Comparison of ENCODE assay signal across 19 mouse cellular contexts in genomic region chr13:102507226-102507625, GRCm38 (mm10).
DNase-seq lines count a peak whose midpoint lies in the region; ATAC-seq lines count a peak whose summit lies in the region.
"Had no signal": no experiment of that assay in that cellular context is flagged by ENCODE, and none has a peak within 500 bp of the region (broad histone marks: within the 10 kb centered on the region; RNA-seq: fewer than 3 reads in every experiment).

No protein-coding gene starts in this region.

- H3K4me2 ChIP-seq in heart, embryonic 12.5 days: no peak overlapping the region
- H3K4me2 ChIP-seq: embryonic facial prominence, embryonic 13.5 days; forebrain, embryonic 12.5 days; intestine, embryonic 15.5 days; liver, embryonic 11.5 days; neural tube, embryonic 12.5 days had no signal

- no peak overlapping the region for H3K27ac ChIP-seq in heart, embryonic 12.5 days (ENCODE audit: poor library complexity, severe bottlenecking)
- H3K27ac ChIP-seq: embryonic facial prominence, embryonic 13.5 days; forebrain, embryonic 12.5 days; heart, embryonic 10.5 days; hindbrain, embryonic 10.5 days; intestine, embryonic 15.5 days; neural tube, embryonic 12.5 days had no signal

- peak; percentile 68 for DNase-seq in heart, adult 11 months
- DNase-seq in left cerebral cortex, postnatal 25 days (ENCODE audit: low spot score in 2 of 2): peak; percentile 8 to 34
- no peak for DNase-seq in left cerebral cortex, adult 8-10 months (ENCODE audit: low spot score in 2 of 2)
- peak; percentile 17 for DNase-seq in thymus, postnatal 4 days
- DNase-seq in thymus, adult 18-20 months: no peak
- DNase-seq in telencephalon, adult 2 months (ENCODE audit: low read depth, low spot score): peak; percentile 19
- no peak for DNase-seq in adrenal gland, postnatal 10 days
- DNase-seq: cerebellum, postnatal 25 days; kidney, postnatal 4 days; spleen, adult 18-20 months had no signal

- no peaks in the 10 kb centered on the region for H3K4me1 ChIP-seq in heart, embryonic 12.5 days (replicated peaks)
- H3K4me1 ChIP-seq: heart, embryonic 10.5 days; intestine, embryonic 15.5 days; neural tube, embryonic 12.5 days had no signal

- H3K9ac ChIP-seq in heart, embryonic 12.5 days: no peak overlapping the region
- H3K9ac ChIP-seq: embryonic facial prominence, embryonic 13.5 days; forebrain, embryonic 12.5 days; intestine, embryonic 15.5 days; neural tube, embryonic 12.5 days had no signal

- H3K27me3 ChIP-seq in heart, embryonic 12.5 days (replicated peaks): no peaks in the 10 kb centered on the region
- H3K27me3 ChIP-seq: embryonic facial prominence, embryonic 13.5 days; forebrain, embryonic 12.5 days; intestine, embryonic 15.5 days; neural tube, embryonic 12.5 days had no signal

- no peak for ATAC-seq in heart, embryonic 12.5 days (ENCODE audit: insufficient number of reproducible peaks, low FRiP score)
- ATAC-seq: intestine, embryonic 15.5 days; midbrain, embryonic 16.5 days had no signal

- 73% methylated on average over 1 of the region's 1 CpGs for WGBS in heart, embryonic 12.5 days

- no peak overlapping the region for H3K4me3 ChIP-seq in heart, embryonic 12.5 days
- H3K4me3 ChIP-seq: embryonic facial prominence, embryonic 13.5 days; forebrain, embryonic 12.5 days; heart, embryonic 10.5 days; hindbrain, embryonic 10.5 days; intestine, embryonic 15.5 days; neural tube, embryonic 12.5 days had no signal

- H3K36me3 ChIP-seq in heart, embryonic 12.5 days: no peaks in the 10 kb centered on the region
- H3K36me3 ChIP-seq: embryonic facial prominence, embryonic 13.5 days; forebrain, embryonic 12.5 days; heart, embryonic 10.5 days; hindbrain, embryonic 10.5 days; intestine, embryonic 15.5 days; neural tube, embryonic 12.5 days had no signal

- intact Hi-C loops in left cerebral cortex, postnatal 25 days (cut with DNase I): loop anchor here (5.0 kb wide), 1 partner anchor 780 kb away; no protein-coding TSS in a partner anchor

- H3K9me3 ChIP-seq in heart, embryonic 12.5 days (replicated peaks): no peaks in the 10 kb centered on the region
- H3K9me3 ChIP-seq: embryonic facial prominence, embryonic 13.5 days; forebrain, embryonic 12.5 days; heart, embryonic 10.5 days; hindbrain, embryonic 10.5 days; intestine, embryonic 15.5 days; neural tube, embryonic 12.5 days had no signal

Comparison
In these comparisons a context has a peak if more than half of its experiments do, and no peak if none do; other contexts are left out.
1. DNase-seq: peak in heart, adult 11 months (single experiment), left cerebral cortex, postnatal 25 days (2 of 2), thymus, postnatal 4 days (single experiment) and telencephalon, adult 2 months (single experiment); none in left cerebral cortex, adult 8-10 months (0 of 2), thymus, adult 18-20 months (0 of 2) and adrenal gland, postnatal 10 days (single experiment).